Mouse (Mus musculus) fat pad, adult 2 months (tissue): Measurements from ENCODE around the gene Serpinb1a.
A peak's percentile ranks its signal among the peaks of the same experiment; 100 is the strongest.

ENCODE experiments used
- DNase-seq: peaks from one replicate; pipeline ENCODE4 v3.0.0-alpha.2; 2011; ENCODE audit warnings: low read depth, low spot score; ENCODE audit errors: extremely low read depth

The Serpinb1a gene

GRCm38 (mm10) chr13:32839314-32839713, 11.7 kb downstream of the Serpinb1a start:
- DNase-seq: no peak

GRCm38 (mm10) chr13:32834513-32834912, 16.5 kb downstream of the Serpinb1a start:
- DNase-seq: no peak

GRCm38 (mm10) chr13:32833237-32833636, 17.7 kb downstream of the Serpinb1a start:
- no peak for DNase-seq

- DNase-seq: peak; percentile 92
These were observed 18.2 kb downstream of the Serpinb1a start for GRCm38 (mm10) chr13:32832776-32833175.

GRCm38 (mm10) chr13:32831505-32832273, 19.3 kb downstream of the Serpinb1a start:
- no peak for DNase-seq

- no peak for DNase-seq
These were observed 22.1 kb downstream of the Serpinb1a start for GRCm38 (mm10) chr13:32828886-32829285.

GRCm38 (mm10) chr13:32827951-32828350, 23.0 kb downstream of the Serpinb1a start:
- DNase-seq: no peak

- DNase-seq: no peak
These were observed 23.7 kb downstream of the Serpinb1a start for GRCm38 (mm10) chr13:32827111-32827822.

GRCm38 (mm10) chr13:32825546-32825945, 25.4 kb downstream of the Serpinb1a start:
- no peak for DNase-seq

- no peak for DNase-seq
These were observed 26.3 kb downstream of the Serpinb1a start for GRCm38 (mm10) chr13:32824377-32825330.

GRCm38 (mm10) chr13:32823126-32823525, 27.9 kb downstream of the Serpinb1a start:
- no peak for DNase-seq

- DNase-seq: no peak
These were observed 29.3 kb downstream of the Serpinb1a start for GRCm38 (mm10) chr13:32821671-32822070.

GRCm38 (mm10) chr13:32819926-32820325, 31.1 kb downstream of the Serpinb1a start:
- DNase-seq: no peak

- no peak for DNase-seq
These were observed 31.7 kb downstream of the Serpinb1a start for GRCm38 (mm10) chr13:32819241-32819640.

- no peak for DNase-seq
These were observed 43.4 kb downstream of the Serpinb1a start for GRCm38 (mm10) chr13:32807624-32808023.

- no peak for DNase-seq
These were observed 44.2 kb downstream of the Serpinb1a start for GRCm38 (mm10) chr13:32806820-32807219.

GRCm38 (mm10) chr13:32803701-32804345, 47.2 kb downstream of the Serpinb1a start:
- no peak for DNase-seq

GRCm38 (mm10) chr13:32802259-32803081, 48.5 kb downstream of the Serpinb1a start, which contains the start of gene D930007J09Rik:
Gene D930007J09Rik (minus strand): TSS chr13:32802849.
- DNase-seq: no peak

- peak; percentile 79 for DNase-seq
These were observed 49.2 kb downstream of the Serpinb1a start, which contains the start of gene Wrnip1 for GRCm38 (mm10) chr13:32801693-32802221. Gene Wrnip1 (plus strand): TSS chr13:32802038.
